Mouse (Mus musculus) hindbrain, embryonic 14.5 days (tissue): ENCODE measurements at regions not wholly inside any gene's neighbourhood (a gene's known extent, or its start where the extent isn't known, plus 50 kb on each side); places are given as distances from the start of the nearest gene placed in this dataset.

Experiments
- ATAC-seq: fragments of 200-750 bp; cut with Nextera tagmentation; 2 replicates; pipeline ENCODE4 v1.8.0; 2017; ENCODE audit warnings: moderate number of reproducible peaks, mild to moderate bottlenecking, moderate TSS enrichment, moderate library complexity; ENCODE audit not compliant: low FRiP score
- DNase-seq: peaks from one replicate; pipeline ENCODE4 v3.0.0-alpha.2; 2015; ENCODE audit warnings: low spot score
- H3K27ac ChIP-seq: fragments of 300-500 bp; sonication (generic); 2 replicates; pipeline ENCODE4 v1.5.1; 2014; ENCODE audit warnings: mild to moderate bottlenecking, moderate library complexity
- H3K27me3 ChIP-seq: fragments of 300-500 bp; sonication (generic); 2 replicates; pipeline ENCODE4 v1.6.1; 2014; ENCODE audit warnings: mild to moderate bottlenecking, low read length, mixed read lengths; ENCODE audit not compliant: control insufficient read depth, insufficient read depth
- H3K36me3 ChIP-seq: fragments of 300-500 bp; sonication (generic); replicated peaks from 2 replicates; pipeline ENCODE4 v1.6.1; 2014; ENCODE audit not compliant: control insufficient read depth, insufficient read depth
- H3K4me1 ChIP-seq: fragments of 300-500 bp; sonication (generic); replicated peaks from 2 replicates; pipeline ENCODE4 v1.6.1; 2014; ENCODE audit warnings: antibody characterized with exemption, low read length, mixed read lengths; ENCODE audit not compliant: control insufficient read depth, insufficient read depth
- H3K4me2 ChIP-seq: fragments of 300-500 bp; sonication (generic); replicated peaks from 2 replicates; pipeline ENCODE4 v1.6.1; 2014; ENCODE audit warnings: mild to moderate bottlenecking, moderate library complexity
- H3K4me3 ChIP-seq: fragments of 300-500 bp; sonication (generic); replicated peaks from 2 replicates; pipeline ENCODE4 v1.5.1; 2014; ENCODE audit warnings: mild to moderate bottlenecking, low read length
- H3K9ac ChIP-seq: fragments of 300-500 bp; sonication (generic); 2 replicates; pipeline ENCODE4 v1.6.1; 2014
- H3K9me3 ChIP-seq: fragments of 300-500 bp; sonication (generic); 2 replicates; pipeline ENCODE4 v1.6.1; 2016; ENCODE audit warnings: low read length; ENCODE audit not compliant: control insufficient read depth
- WGBS: fragments of 180-500 bp; shearing (Covaris S2); extraction: QIAGEN DNeasy Blood & Tissue Kit; methylation state at CpG from one replicate; pipeline ENCODE4 v1.1.7; 2014; 5-methylcytosine and 5-hydroxymethylcytosine counted together

- WGBS = 60% methylated on average over 4 of the region's 4 CpGs
- ATAC-seq = no peak
These were observed 243.8 kb upstream of the Dcn start for GRCm38 (mm10) chr10:97235631-97236030.

GRCm38 (mm10) chr10:97241476-97241875 is 237.9 kb upstream of the Dcn start:
- Histone ChIP-seq H3K4me2 (no peak overlapping the region), H3K36me3 (no peaks in the 10 kb centered on the region), H3K4me3 (no peak overlapping the region), H3K27me3 (no peaks in the 10 kb centered on the region), H3K4me1 (peaks cover 3% of the 10 kb centered on the region; the same call in 1 of the 2 replicates), H3K9me3 (no peaks in the 10 kb centered on the region), H3K27ac (no peak overlapping the region), H3K9ac (no peak overlapping the region)
- DNase-seq = no peak
- WGBS = 70% methylated on average over 2 of the region's 2 CpGs
- ATAC-seq = no peak

More at GRCm38 (mm10) chr10:97235631-97236030, 243.8 kb upstream of the Dcn start:
- Histone ChIP-seq H3K4me2 (no peak overlapping the region), H3K36me3 (no peaks in the 10 kb centered on the region), H3K9ac (no peak overlapping the region), H3K4me1 (no peaks in the 10 kb centered on the region; the same call in 1 of the 2 replicates), H3K27ac (no peak overlapping the region), H3K27me3 (no peaks in the 10 kb centered on the region), H3K4me3 (no peak overlapping the region), H3K9me3 (no peaks in the 10 kb centered on the region)
- no peak for DNase-seq

GRCm38 (mm10) chr10:97245674-97246073 is 233.7 kb upstream of the Dcn start:
- H3K4me3 ChIP-seq = no peak overlapping the region
- H3K27ac ChIP-seq = no peak overlapping the region
- H3K9ac ChIP-seq = no peak overlapping the region
- no peak for DNase-seq
- ATAC-seq = no peak
- no peaks in the 10 kb centered on the region for H3K9me3 ChIP-seq
- WGBS = 74% methylated on average over 3 of the region's 3 CpGs
- no peaks in the 10 kb centered on the region for H3K36me3 ChIP-seq
- peaks cover 7% of the 10 kb centered on the region; the same call in 1 of the 2 replicates for H3K4me1 ChIP-seq
- H3K27me3 ChIP-seq = no peaks in the 10 kb centered on the region
- no peak overlapping the region for H3K4me2 ChIP-seq

DNA sequence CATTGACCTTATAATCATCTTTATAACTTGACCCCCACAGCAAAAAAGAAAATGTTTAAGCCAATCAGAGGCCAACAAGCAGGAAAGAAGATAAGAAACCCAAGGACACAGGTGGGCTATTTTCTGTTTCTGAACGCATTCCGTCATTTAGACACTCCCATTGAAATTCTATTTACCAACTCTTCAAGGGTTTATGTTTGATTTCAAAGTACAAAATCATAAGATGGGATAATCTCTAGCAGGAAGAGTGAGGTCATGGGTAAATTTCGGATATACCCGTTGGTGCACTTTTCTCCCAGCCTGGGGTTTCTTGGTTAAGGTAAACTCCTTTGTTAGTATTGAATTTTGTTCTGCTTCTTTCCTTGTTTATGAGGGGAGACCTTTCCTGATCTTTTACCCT is 230.9 kb upstream of the Dcn start:
- no peak for ATAC-seq
- Histone ChIP-seq H3K27me3 (no peaks in the 10 kb centered on the region), H3K36me3 (no peaks in the 10 kb centered on the region), H3K9me3 (no peaks in the 10 kb centered on the region), H3K9ac (no peak overlapping the region), H3K4me1 (peaks cover 8% of the 10 kb centered on the region; the same call in 1 of the 2 replicates), H3K27ac (no peak overlapping the region), H3K4me2 (no peak overlapping the region), H3K4me3 (no peak overlapping the region)
- no peak for DNase-seq
- 90% methylated on average over 4 of the region's 4 CpGs for WGBS

DNA sequence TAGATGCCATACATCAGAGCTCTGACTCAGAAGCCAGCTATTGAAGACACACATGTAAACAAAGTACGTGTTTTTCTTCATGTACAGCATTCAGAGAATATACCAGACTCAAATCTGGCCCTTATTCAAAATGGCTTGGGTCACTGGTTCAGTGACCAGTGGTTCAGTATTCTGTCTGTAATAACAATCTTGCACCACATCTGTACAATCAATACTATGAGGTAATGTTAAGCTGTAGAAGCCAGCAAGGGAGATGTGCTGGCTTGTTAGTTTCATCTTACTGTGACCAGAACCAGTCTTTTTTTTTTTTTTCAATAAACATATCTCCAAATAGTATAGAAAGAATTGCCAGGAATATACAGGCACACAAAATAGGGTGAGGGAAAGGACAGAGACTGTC is 229.6 kb upstream of the Dcn start:
- 87% methylated on average over 1 of the region's 1 CpGs for WGBS

GRCm38 (mm10) chr10:97250167-97250566 is 229.2 kb upstream of the Dcn start:
- H3K4me2 ChIP-seq = no peak overlapping the region
- no peak for DNase-seq
- H3K4me3 ChIP-seq = no peak overlapping the region
- H3K27me3 ChIP-seq = no peaks in the 10 kb centered on the region
- no peaks in the 10 kb centered on the region for H3K36me3 ChIP-seq
- 48% methylated on average over 2 of the region's 2 CpGs for WGBS
- H3K9ac ChIP-seq = no peak overlapping the region
- ATAC-seq = 0 out of 2 replicates have a peak, but pooled peaks have one; percentile 4
- 0 out of 2 replicates have a peak overlapping the region, but pooled peaks have one; percentile 5 for H3K27ac ChIP-seq
- 0 out of 2 replicates have a peak, but pooled peaks cover 5% of the 10 kb centered on the region for H3K4me1 ChIP-seq
- no peaks in the 10 kb centered on the region for H3K9me3 ChIP-seq

More for the DNA sequence above, 229.6 kb upstream of the Dcn start:
- no peak for DNase-seq
- Histone ChIP-seq H3K4me1 (0 out of 2 replicates have a peak, but pooled peaks cover 5% of the 10 kb centered on the region), H3K4me3 (no peak overlapping the region), H3K36me3 (no peaks in the 10 kb centered on the region), H3K9me3 (no peaks in the 10 kb centered on the region), H3K9ac (no peak overlapping the region), H3K27me3 (no peaks in the 10 kb centered on the region), H3K4me2 (no peak overlapping the region), H3K27ac (no peak overlapping the region)
- ATAC-seq = no peak

GRCm38 (mm10) chr10:97265959-97266517 is 213.4 kb upstream of the Dcn start:
- H3K4me1 ChIP-seq = peaks cover 11% of the 10 kb centered on the region
- H3K4me3 ChIP-seq = no peak overlapping the region
- DNase-seq = no peak
- WGBS = 43% methylated on average over 6 of the region's 6 CpGs
- H3K27me3 ChIP-seq = no peaks in the 10 kb centered on the region
- no peak overlapping the region for H3K4me2 ChIP-seq
- no peaks in the 10 kb centered on the region for H3K9me3 ChIP-seq
- no peaks in the 10 kb centered on the region for H3K36me3 ChIP-seq
- H3K9ac ChIP-seq = no peak overlapping the region
- H3K27ac ChIP-seq = no peak overlapping the region
- ATAC-seq = peak; percentile 46; the same call in 1 of the 2 replicates

GRCm38 (mm10) chr10:97282416-97282815 is 197.0 kb upstream of the Dcn start:
- WGBS = 92% methylated on average over 2 of the region's 2 CpGs

DNA sequence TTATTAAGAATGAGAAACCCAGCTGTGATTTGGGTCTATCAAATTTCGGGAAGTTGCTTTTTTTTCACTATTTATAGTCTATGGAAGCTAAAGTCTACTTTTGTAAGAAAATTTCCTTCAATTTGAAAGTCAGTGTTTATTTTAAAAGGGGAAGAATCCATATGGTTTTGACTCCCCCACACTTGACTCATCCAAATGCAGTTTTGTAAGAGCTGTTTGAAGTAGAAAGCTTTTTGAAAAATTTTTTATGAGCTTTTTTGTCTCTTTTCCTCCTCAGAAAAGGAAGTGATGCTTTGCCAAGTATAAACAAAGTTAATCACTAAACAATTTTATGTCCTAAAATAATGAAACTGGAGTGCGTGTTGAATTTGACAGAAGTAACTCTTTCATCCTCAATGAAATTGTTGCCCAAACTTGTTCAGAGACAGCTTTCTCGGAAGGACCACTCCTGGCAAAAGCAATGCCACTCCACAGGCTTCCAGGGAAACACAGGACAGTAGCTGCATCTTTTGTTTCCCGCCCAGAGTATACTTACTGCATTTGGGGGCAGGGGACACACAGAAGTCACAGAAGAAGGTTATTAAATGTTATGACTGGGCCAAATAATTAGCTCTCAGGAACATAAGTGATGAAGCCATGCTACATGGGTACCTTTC is 196.4 kb upstream of the Dcn start:
- no peaks in the 10 kb centered on the region for H3K4me1 ChIP-seq
- WGBS = 81% methylated on average over 4 of the region's 4 CpGs
- H3K36me3 ChIP-seq = no peaks in the 10 kb centered on the region
- ATAC-seq = no peak
- H3K27me3 ChIP-seq = no peaks in the 10 kb centered on the region
- no peaks in the 10 kb centered on the region for H3K9me3 ChIP-seq
- no peak for DNase-seq
- H3K9ac ChIP-seq = no peak overlapping the region
- H3K27ac ChIP-seq = no peak overlapping the region
- no peak overlapping the region for H3K4me3 ChIP-seq
- no peak overlapping the region for H3K4me2 ChIP-seq

More at GRCm38 (mm10) chr10:97282416-97282815, 197.0 kb upstream of the Dcn start:
- Histone ChIP-seq H3K9me3 (no peaks in the 10 kb centered on the region), H3K4me1 (no peaks in the 10 kb centered on the region), H3K9ac (no peak overlapping the region), H3K27ac (no peak overlapping the region), H3K4me2 (no peak overlapping the region), H3K36me3 (no peaks in the 10 kb centered on the region), H3K27me3 (no peaks in the 10 kb centered on the region), H3K4me3 (no peak overlapping the region)
- DNase-seq (no peak), ATAC-seq (no peak)
